Mouse (Mus musculus) MEL (cell line): ENCODE results near the gene Eda2r.

ENCODE experiments used
- CHD2 ChIP-seq: IDR thresholded peaks from 2 replicates; pipeline ENCODE4 v1.6.1; 2011; ENCODE audit warnings: low read length, improper control_type of control experiment
- CTCF ChIP-seq, 3 experiments: IDR thresholded peaks in 2 of 3; conservative IDR thresholded peaks in 1 of 3; 2 replicates each; pipeline ENCODE4 v1.5.1; 2011 to 2012; ENCODE audit warnings: low read length in 3 of 3, low read depth in 2 of 3, mild to moderate bottlenecking in 2 of 3, improper control_type of control experiment in 1 of 3, inconsistent platforms in 1 of 3, mixed read lengths in 1 of 3, moderate library complexity in 1 of 3; ENCODE audit not compliant: control insufficient read depth in 1 of 3, insufficient read depth in 1 of 3, poor library complexity in 1 of 3, severe bottlenecking in 1 of 3
- MXI1 ChIP-seq: IDR thresholded peaks from 2 replicates; pipeline ENCODE4 v1.6.1; 2011; ENCODE audit warnings: mild to moderate bottlenecking, low read depth, low read length, improper control_type of control experiment
- POLR2A ChIP-seq, 2 experiments: IDR thresholded peaks; 2 replicates each; pipeline ENCODE4 v1.6.1; 2011 to 2012; ENCODE audit warnings: low read length in 2 of 2, mild to moderate bottlenecking in 2 of 2, control low read depth in 1 of 2, improper control_type of control experiment in 1 of 2, low read depth in 1 of 2, moderate library complexity in 1 of 2; ENCODE audit not compliant: control insufficient read depth in 1 of 2, insufficient read depth in 1 of 2, poor library complexity in 1 of 2
- POLR2AphosphoS2 ChIP-seq: IDR thresholded peaks from 2 replicates; pipeline ENCODE4 v1.6.1; 2011; ENCODE audit warnings: low read length, improper control_type of control experiment

GRCm38 (mm10) chrX:97372826-97373225 is 4.2 kb downstream of the Eda2r start:
- no peak for TF ChIP-seq CTCF (IDR thresholded peaks at IDR 0.05 in 2 of 3, conservative IDR thresholded peaks at IDR 0.05 in 1 of 3; ENCODE audit: control insufficient read depth in 1 of 3, insufficient read depth in 1 of 3, low read depth in 2 of 3, low read length in 3 of 3, poor library complexity in 1 of 3, severe bottlenecking in 1 of 3)
- no peak for TF ChIP-seq POLR2A (IDR thresholded peaks at IDR 0.05; ENCODE audit: control insufficient read depth in 1 of 2, insufficient read depth in 1 of 2, low read depth in 1 of 2, low read length in 2 of 2, poor library complexity in 1 of 2)
- TF ChIP-seq MXI1: no peak
- no peak for TF ChIP-seq POLR2AphosphoS2
- no peak for TF ChIP-seq CHD2
